Mouse (Mus musculus) myocyte (in vitro differentiated cells): ENCODE results near the gene Mt4. TPM values are rescaled to one million over a fixed set of nuclear protein-coding genes. Genes with fewer than 3 reads are reported as not detected.

Experiments
- H3K27me3 ChIP-seq: one replicate; pipeline ENCODE4 v1.6.1; 2011; ENCODE audit not compliant: control insufficient read depth, insufficient read depth, insufficient read length
- H3K36me3 ChIP-seq: one replicate; pipeline ENCODE4 v1.6.1; 2011; ENCODE audit not compliant: control insufficient read depth, insufficient read depth
- H3K4me2 ChIP-seq: one replicate; pipeline ENCODE4 v1.6.1; 2011; ENCODE audit warnings: low read depth, control low read depth
- H3K4me3 ChIP-seq: one replicate; pipeline ENCODE4 v1.5.1; 2011; ENCODE audit warnings: mild to moderate bottlenecking, control low read depth, moderate library complexity
- H3K79me2 ChIP-seq: one replicate; pipeline ENCODE4 v1.6.1; 2011; ENCODE audit not compliant: control insufficient read depth, insufficient read depth
- H3ac ChIP-seq: one replicate; pipeline ENCODE4 v1.6.1; 2011; ENCODE audit not compliant: control insufficient read depth, insufficient read length
- CEBPB ChIP-seq: IDR thresholded peaks from 2 replicates; pipeline ENCODE4 v1.6.1; 2011; ENCODE audit warnings: mild to moderate bottlenecking, moderate library complexity; ENCODE audit not compliant: poor library complexity, insufficient read depth, severe bottlenecking
- E2F4 ChIP-seq: IDR thresholded peaks from one replicate; pipeline ENCODE4 v1.6.1; 2011; ENCODE audit warnings: mild to moderate bottlenecking, control low read depth, moderate library complexity; ENCODE audit not compliant: insufficient read depth
- MAX ChIP-seq: IDR thresholded peaks from one replicate; pipeline ENCODE4 v1.6.1; 2011; ENCODE audit warnings: low read depth, mild to moderate bottlenecking, control low read depth
- MYOD1 ChIP-seq, 3 experiments: IDR thresholded peaks; one replicate each; pipeline ENCODE4 v1.6.1; 2011; ENCODE audit warnings: control low read depth in 2 of 3, low read depth in 2 of 3, mild to moderate bottlenecking in 2 of 3, moderate library complexity in 1 of 3; ENCODE audit not compliant: insufficient read length in 2 of 3, control insufficient read depth in 1 of 3
- MYOG ChIP-seq, 3 experiments: IDR thresholded peaks; one replicate each; pipeline ENCODE4 v1.6.1; 2011; ENCODE audit warnings: control low read depth in 2 of 3, low read depth in 2 of 3, mild to moderate bottlenecking in 2 of 3; ENCODE audit not compliant: insufficient read length in 2 of 3, control insufficient read depth in 1 of 3, insufficient read depth in 1 of 3
- POLR2A ChIP-seq: IDR thresholded peaks from one replicate; pipeline ENCODE4 v1.6.1; 2011; ENCODE audit warnings: low read depth, mild to moderate bottlenecking, control low read depth, moderate library complexity; ENCODE audit not compliant: insufficient read length
- POLR2AphosphoS2 ChIP-seq: IDR thresholded peaks from one replicate; pipeline ENCODE4 v1.6.1; 2011; ENCODE audit warnings: low read depth, control low read depth; ENCODE audit not compliant: insufficient read length
- REST ChIP-seq: IDR thresholded peaks from one replicate; pipeline ENCODE4 v1.6.1; 2011; ENCODE audit warnings: mild to moderate bottlenecking, control low read depth, moderate library complexity; ENCODE audit not compliant: insufficient read depth, insufficient read length
- SRF ChIP-seq: IDR thresholded peaks from one replicate; pipeline ENCODE4 v1.6.1; 2011; ENCODE audit warnings: low read depth; ENCODE audit not compliant: control insufficient read depth, insufficient read length
- TCF12 ChIP-seq: IDR thresholded peaks from one replicate; pipeline ENCODE4 v1.6.1; 2011; ENCODE audit warnings: mild to moderate bottlenecking, control low read depth; ENCODE audit not compliant: poor library complexity, insufficient read depth, severe bottlenecking
- TCF3 ChIP-seq: IDR thresholded peaks from one replicate; pipeline ENCODE4 v1.6.1; 2011; ENCODE audit warnings: low read depth, control low read depth; ENCODE audit not compliant: insufficient read length
- USF1 ChIP-seq: IDR thresholded peaks from one replicate; pipeline ENCODE4 v1.6.1; 2011; ENCODE audit warnings: low read depth, mild to moderate bottlenecking, control low read depth, moderate library complexity
- polyA plus RNA-seq: library from polyadenylated mRNA; unstranded; fragments of >200 nt; fragmentation: generic; extraction: Trizol; gene quantifications from one replicate; pipeline ENCODE4 v1.2.1, GENCODE M21; 2012; ENCODE audit warnings: missing spikeins

Mt4 gene
- polyA plus RNA-seq, 1 experiment = not detected

- Histone ChIP-seq H3K4me2 (no peak overlapping the region), H3K4me3 (no peak overlapping the region), H3K27me3 (no peaks in the 10 kb centered on the region), H3K79me2 (no peaks in the 10 kb centered on the region), H3ac (no peak overlapping the region), H3K36me3 (no peaks in the 10 kb centered on the region)
- TF ChIP-seq TCF3 (no peak), MYOG (IDR thresholded peaks at IDR 0.05; ENCODE audit: control insufficient read depth in 1 of 3, insufficient read depth in 1 of 3, insufficient read length in 2 of 3, low read depth in 2 of 3) (no peak), MYOD1 (IDR thresholded peaks at IDR 0.05; ENCODE audit: control insufficient read depth in 1 of 3, insufficient read length in 2 of 3, low read depth in 2 of 3) (no peak), CEBPB (no peak), E2F4 (no peak), POLR2AphosphoS2 (no peak), MAX (no peak), SRF (no peak), TCF12 (no peak), USF1 (no peak)
Measured at GRCm38 (mm10) chr8:94118776-94119430, 18.1 kb upstream of the Mt4 start.

DNA sequence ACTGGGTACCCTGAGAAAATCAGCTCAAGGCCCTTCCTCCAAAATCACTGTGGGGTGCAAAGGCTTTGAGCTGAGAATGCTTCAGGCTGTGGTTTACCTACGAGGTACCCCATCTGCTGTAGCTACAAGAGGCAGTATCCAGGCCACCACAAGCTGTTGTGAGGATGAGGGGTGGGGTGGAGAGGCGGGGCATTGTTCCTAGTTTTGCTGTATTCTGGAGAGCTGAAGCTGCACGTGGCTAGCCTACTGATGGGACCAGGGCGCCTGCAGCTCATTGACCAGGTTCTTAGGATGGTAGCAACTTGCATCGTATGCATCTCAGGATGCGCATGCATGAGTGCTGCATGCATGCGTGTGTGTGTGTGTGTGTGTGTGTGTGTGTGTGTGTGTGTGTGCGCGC lies 15.4 kb upstream of the Mt4 start:
- no peak for TF ChIP-seq MYOD1 (IDR thresholded peaks at IDR 0.05; ENCODE audit: control insufficient read depth in 1 of 3, insufficient read length in 2 of 3, low read depth in 2 of 3)
- no peak for TF ChIP-seq POLR2A
- no peak for TF ChIP-seq TCF12
- TF ChIP-seq SRF = no peak
- Histone ChIP-seq H3K4me3 (no peak overlapping the region), H3K79me2 (no peaks in the 10 kb centered on the region), H3ac (no peak overlapping the region), H3K36me3 (no peaks in the 10 kb centered on the region), H3K27me3 (no peaks in the 10 kb centered on the region), H3K4me2 (no peak overlapping the region)

GRCm38 (mm10) chr8:94122711-94123468 lies 14.1 kb upstream of the Mt4 start:
- Histone ChIP-seq H3K4me3 (no peak overlapping the region), H3ac (no peak overlapping the region), H3K36me3 (no peaks in the 10 kb centered on the region), H3K27me3 (no peaks in the 10 kb centered on the region), H3K79me2 (no peaks in the 10 kb centered on the region), H3K4me2 (no peak overlapping the region)
- TF ChIP-seq SRF (no peak), REST (no peak), MYOG (IDR thresholded peaks at IDR 0.05; ENCODE audit: control insufficient read depth in 1 of 3, insufficient read depth in 1 of 3, insufficient read length in 2 of 3, low read depth in 2 of 3) (no peak), TCF12 (no peak), CEBPB (no peak), E2F4 (no peak), POLR2A (no peak), TCF3 (no peak), POLR2AphosphoS2 (no peak), USF1 (no peak)

- H3K27me3 ChIP-seq = no peaks in the 10 kb centered on the region
- no peak overlapping the region for H3K4me3 ChIP-seq
- no peak overlapping the region for H3K4me2 ChIP-seq
- H3K36me3 ChIP-seq = no peaks in the 10 kb centered on the region
- no peak overlapping the region for H3ac ChIP-seq
- TF ChIP-seq CEBPB (no peak), TCF12 (no peak), SRF (no peak), MYOG (IDR thresholded peaks at IDR 0.05; ENCODE audit: control insufficient read depth in 1 of 3, insufficient read depth in 1 of 3, insufficient read length in 2 of 3, low read depth in 2 of 3) (no peak), E2F4 (no peak), MYOD1 (IDR thresholded peaks at IDR 0.05; ENCODE audit: control insufficient read depth in 1 of 3, insufficient read length in 2 of 3, low read depth in 2 of 3) (no peak), POLR2AphosphoS2 (no peak), REST (no peak)
- no peaks in the 10 kb centered on the region for H3K79me2 ChIP-seq
Measured at GRCm38 (mm10) chr8:94127711-94128110, 9.3 kb upstream of the Mt4 start.

DNA sequence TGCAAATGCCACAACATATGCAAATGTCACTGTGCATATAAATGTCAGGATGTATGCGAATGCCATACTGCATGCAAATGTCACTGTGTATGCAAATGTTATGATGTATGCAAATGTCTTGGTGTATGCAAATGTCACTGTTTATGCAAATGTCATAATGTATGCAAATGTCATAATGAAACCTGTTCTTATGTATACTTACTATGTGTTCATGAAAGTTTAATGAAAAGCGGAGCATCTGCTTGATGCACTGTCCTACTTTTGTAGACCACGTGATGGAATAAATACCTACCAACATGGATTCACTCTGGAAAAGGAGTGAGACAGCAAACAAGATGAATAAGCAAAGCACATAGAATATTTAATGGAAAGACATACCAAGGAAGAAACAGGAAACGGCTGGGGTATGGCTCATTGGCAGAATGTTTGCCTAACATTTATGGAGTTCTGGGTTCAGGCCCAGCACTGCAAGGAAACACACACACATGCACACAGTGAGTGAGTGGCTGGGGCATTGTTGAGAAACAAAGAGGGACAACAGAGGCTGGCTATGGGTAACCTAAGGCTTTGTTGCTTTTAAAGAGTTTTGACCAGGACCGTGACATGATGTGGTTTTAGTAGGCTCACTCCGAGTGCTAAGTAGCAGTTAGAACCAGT lies 7.7 kb upstream of the Mt4 start:
- Histone ChIP-seq H3K4me2 (no peak overlapping the region), H3ac (no peak overlapping the region), H3K4me3 (no peak overlapping the region), H3K27me3 (no peaks in the 10 kb centered on the region), H3K36me3 (no peaks in the 10 kb centered on the region), H3K79me2 (no peaks in the 10 kb centered on the region)
- TF ChIP-seq CEBPB (no peak), SRF (no peak), TCF12 (no peak), MYOD1 (IDR thresholded peaks at IDR 0.05; ENCODE audit: control insufficient read depth in 1 of 3, insufficient read length in 2 of 3, low read depth in 2 of 3) (no peak), MAX (no peak), USF1 (no peak), MYOG (IDR thresholded peaks at IDR 0.05; ENCODE audit: control insufficient read depth in 1 of 3, insufficient read depth in 1 of 3, insufficient read length in 2 of 3, low read depth in 2 of 3) (no peak), REST (no peak), TCF3 (no peak), E2F4 (no peak), POLR2AphosphoS2 (no peak)
